Mouse (Mus musculus) heart, postnatal 25 days (tissue): ENCODE data around the gene 3110040N11Rik. TPM values are rescaled to one million over a fixed set of nuclear protein-coding genes. Genes with fewer than 3 reads are reported as not detected.

ENCODE experiments used
- DNase-seq: peaks from one replicate; pipeline ENCODE4 v3.0.0; 2022; ENCODE audit warnings: low spot score
- intact Hi-C: fragments of 180-260 bp; cut with DNase I; formaldehyde crosslinking; loops from one replicate; pipeline ENCODE4 v1.15.1; 2025
- total RNA-seq, 2 experiments: library from RNA; stranded (reverse); gene quantifications; 2 replicates each; pipeline ENCODE4 v1.2.3; 2021

Gene 3110040N11Rik
- total RNA-seq, 2 experiments from 2014 or later = 21.8 to 28.5 TPM

DNA sequence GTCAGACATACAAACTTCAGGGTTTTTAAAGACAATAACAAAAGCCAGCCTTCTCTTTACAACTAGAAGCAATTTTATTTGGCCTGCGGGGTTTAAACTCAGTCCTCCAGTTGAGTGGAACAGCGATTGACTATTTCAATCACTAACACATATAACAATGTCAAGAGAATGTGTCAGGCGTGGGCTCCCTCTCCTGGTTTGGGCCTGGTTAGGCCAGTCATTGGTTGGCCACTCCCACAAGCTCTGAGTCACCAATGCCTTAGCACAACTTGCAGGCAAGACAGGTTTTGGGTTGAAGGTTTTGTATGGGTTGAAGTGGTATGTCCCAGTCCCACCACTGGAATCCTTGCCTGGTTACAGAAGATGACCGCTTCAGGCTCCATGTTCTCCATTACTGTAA lies 45.1 kb downstream of the 3110040N11Rik start:
- DNase-seq = no peak
- intact Hi-C loops = loop anchor here (5.0 to 10.0 kb wide), 3 partner anchors 117 to 349 kb away; no protein-coding TSS in a partner anchor

DNA sequence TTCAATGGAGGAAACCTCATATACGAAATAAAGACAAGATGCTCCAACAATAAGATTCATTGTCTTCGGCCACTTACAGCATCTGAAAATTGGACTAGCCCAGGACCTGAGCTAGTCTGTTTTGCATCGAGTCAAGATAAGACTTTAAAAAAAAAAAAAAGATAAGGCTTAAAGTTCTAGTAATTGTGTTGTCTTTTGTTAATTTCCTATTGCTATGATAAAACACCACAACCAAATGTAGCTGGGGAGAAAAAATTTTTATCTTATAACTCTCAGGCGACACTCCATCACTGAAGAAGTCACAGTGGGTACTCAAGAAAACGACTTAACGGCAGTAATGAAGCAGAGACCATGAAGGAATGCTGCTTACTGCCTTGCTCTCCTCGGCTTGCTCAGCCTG lies 49.3 kb downstream of the 3110040N11Rik start:
- DNase-seq = no peak
- intact Hi-C loops = loop anchor here (5.0 to 10.0 kb wide), 3 partner anchors 113 to 345 kb away; no protein-coding TSS in a partner anchor

DNA sequence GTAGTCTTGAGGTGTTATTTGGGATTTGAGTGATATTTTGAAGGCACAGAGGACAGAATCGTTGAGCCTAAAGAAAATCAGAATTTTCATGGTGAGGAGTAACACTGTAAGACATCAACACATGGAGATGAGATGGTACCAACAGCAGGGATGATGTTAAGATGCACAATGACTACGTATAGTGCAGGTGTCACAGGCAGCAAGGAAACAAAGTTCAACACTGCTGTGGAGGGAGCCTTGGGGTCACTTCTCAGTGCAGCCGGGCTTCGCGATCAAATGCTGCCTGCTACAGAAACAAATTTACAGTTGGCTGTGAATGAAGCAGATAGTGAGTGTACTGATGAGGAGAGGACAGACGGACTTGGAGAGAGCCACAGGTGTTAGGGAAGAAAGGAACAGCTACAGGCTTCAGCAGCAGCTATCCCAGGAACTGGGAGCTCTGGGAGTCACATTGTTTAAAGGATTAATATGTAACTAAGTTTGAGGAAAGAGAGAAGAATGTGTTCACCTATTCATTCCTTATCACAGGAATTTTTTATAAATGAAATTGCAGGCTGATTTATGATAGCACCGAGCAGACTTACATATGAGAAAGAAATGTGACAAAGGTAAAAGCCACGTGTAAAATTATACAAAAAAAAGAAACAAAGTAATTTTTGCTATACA lies 50.4 kb downstream of the 3110040N11Rik start:
- intact Hi-C loops = no loop called here
- no peak for DNase-seq

DNA sequence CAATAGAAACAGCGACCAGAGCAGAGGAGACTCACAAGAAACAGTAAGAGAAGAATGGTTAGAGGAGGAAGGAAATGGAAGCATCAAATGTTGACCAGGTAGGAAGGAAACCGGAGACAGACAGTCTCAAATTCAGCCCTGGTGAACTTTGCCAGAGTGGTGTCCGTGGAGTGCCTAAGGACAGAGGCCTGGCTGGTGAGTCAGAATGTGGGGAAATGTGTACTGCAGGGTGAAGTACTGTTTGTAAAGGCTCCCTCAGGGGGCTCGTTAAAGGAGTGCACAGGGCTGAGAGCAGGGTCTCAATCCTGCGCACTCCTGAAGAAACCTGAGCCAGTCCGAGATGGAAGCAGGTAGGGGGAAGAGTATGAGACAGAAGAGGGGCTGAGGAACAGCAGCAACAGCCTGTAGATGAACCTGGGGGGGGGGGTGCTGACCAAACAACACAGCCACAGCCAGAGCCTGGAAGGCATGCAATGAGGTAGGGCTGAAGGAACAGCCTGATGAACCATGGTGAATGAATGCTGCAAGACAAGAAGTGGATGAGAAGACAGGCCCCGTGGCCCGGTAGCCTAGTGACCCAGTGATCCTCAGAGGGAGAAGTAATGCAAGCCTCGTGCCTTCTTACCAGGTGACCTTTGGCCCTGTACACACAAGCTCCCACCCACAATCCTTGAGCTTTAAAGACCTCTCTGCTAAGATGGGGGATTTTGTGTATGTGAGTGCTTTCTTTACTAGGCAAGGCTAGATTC lies 53.8 kb downstream of the 3110040N11Rik start:
- DNase-seq = no peak
- intact Hi-C loops = no loop called here

DNA sequence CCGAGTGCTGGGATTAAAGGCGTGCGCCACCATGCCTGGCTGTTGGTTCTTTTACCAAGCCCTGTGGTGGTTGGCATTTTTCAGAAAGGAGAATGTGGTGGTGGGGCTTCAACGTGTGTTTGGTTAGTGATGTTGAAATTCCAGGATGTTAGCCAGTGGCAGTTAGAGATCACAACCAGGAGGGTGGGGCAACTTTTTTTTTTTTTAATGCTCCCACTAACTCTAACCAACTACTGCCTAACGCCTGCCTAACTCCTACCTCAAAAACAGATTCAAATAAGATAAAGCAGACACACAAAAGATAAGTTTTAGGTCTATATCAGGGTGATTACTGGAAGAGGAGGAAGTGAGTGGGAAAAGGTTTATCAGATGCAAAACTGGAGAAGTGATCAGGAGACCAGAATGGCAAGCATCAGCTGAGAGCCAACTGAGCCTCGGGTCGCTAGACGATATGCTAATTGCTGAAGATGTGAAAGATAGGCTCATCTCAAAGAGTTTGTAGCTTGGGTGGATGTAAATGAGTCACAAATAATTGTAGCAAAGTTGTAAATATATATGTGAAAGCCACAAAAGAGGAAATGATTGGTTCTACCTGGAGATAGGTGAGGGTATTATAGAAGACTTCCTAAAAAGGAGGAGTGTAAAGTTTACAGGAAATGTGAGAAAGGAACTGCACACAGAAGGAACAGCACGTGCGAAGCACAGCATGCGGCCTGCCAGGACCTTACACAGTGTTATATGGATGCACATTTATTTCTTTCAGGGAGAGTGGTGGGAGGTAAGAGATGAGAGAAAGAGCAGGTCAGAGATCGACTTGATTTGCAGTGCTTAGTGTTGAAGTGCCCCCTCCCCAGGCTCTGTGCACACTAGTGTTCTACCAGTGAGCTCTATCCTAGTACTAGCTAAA lies 56.8 kb downstream of the 3110040N11Rik start:
- intact Hi-C loops = no loop called here
- DNase-seq = no peak

Other genes starting within 250 kb of the 3110040N11Rik start
- gene Fsd2, start 222.5 kb downstream of the 3110040N11Rik start, total RNA-seq = 100 to 1,000 TPM; 300 to 302 TPM
- gene Whamm, start 218.2 kb downstream of the 3110040N11Rik start, total RNA-seq = 1 to 10 TPM; 8.2 to 9.4 TPM
- 100 to 1,000 TPM; 102 to 112 TPM for gene Homer2, start 82.0 kb downstream of the 3110040N11Rik start, total RNA-seq
- 10 to 100 TPM; 30.0 to 31.1 TPM for gene Ramac, start 26.6 kb downstream of the 3110040N11Rik start, total RNA-seq
- gene Btbd1, start 40.0 kb upstream of the 3110040N11Rik start, total RNA-seq = 100 to 1,000 TPM; 121 to 134 TPM
- not detected for gene Gm10160, start 66.3 kb upstream of the 3110040N11Rik start, total RNA-seq
- gene Tm6sf1, start 69.5 kb upstream of the 3110040N11Rik start, total RNA-seq = 10 to 100 TPM; 13.1 to 13.4 TPM
- 1 to 10 TPM; 6.6 to 7.2 TPM for gene Hdgfl3, start 145.0 kb upstream of the 3110040N11Rik start, total RNA-seq
- 1 to 10 TPM; 1.7 to 2.3 TPM for gene Bnc1, start 202.8 kb upstream of the 3110040N11Rik start, total RNA-seq